Mouse (Mus musculus): ENCODE results near the gene Pigo. TPM values are rescaled to one million over a fixed set of nuclear protein-coding genes. Genes with fewer than 3 reads are reported as not detected.

Pigo gene
- 30.5 and 33.4 TPM in 2 replicates for total RNA-seq (2014; rRNA removed)
- 24.4 and 26.1 TPM in 2 replicates for polyA plus RNA-seq (2015; fragmentation: Nextera tagmentation; extraction: Ambion mirVana)

DNA sequence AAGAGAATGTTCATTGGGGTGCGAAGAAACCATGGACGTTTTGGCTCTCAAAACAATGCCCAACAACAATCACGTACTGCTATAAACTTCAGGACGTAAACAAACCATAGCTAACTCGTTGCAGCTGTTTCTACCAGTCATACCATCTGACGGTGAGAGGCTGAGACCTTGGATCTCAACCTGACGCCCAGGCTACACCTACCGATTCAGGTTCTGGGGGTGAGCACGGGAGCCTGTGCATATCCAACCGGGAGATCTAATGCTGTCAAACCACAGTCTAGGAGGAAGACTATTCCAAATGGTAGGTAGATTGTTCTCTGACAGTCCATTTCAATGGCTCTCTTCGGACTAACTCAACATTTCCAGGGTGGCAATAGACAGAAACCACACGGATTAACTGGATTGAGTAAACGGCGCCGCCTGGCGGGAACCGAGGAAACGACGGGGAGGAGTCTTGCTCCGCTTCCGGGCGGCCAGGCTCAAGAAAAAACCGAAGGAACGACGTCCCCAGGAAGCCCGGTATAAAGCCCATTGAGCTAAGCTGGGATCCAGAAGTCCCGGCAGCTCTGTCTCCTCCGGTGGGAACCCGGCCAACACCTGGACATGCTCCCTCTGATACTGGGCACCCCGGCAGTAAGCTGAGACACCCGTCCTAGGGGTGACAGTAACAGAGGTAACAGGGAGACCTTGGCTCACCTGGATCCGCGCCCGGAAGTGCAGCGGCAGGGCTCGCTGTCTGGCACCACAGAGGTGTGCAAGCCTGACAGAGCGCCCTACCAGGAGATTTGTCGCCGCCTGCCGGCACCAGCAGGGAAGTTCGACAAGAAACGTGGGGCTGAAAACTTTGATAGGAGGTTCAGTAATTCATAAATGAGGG is at the start of gene Pigo:
Gene Pigo, minus strand, starts transcription at position 736 of the 877 bp plus-strand sequence.
- ATAC-seq (ENCODE audit: low FRiP score) (peak; percentile 91), DNase-seq (ENCODE audit: low spot score) (peak; percentile 97)
- peak; percentile 86 for TF ChIP-seq CTCF (IDR thresholded peaks at IDR 0.05)
- Histone ChIP-seq H3K4me2 (ENCODE audit: low read depth, low read length, poor library complexity, severe bottlenecking) (peak within 1 kb of the TSS; percentile 69), H3K4me3 (ENCODE audit: low read depth, low read length) (peak within 1 kb of the TSS; percentile 56), H3K36me3 (ENCODE audit: insufficient read depth, low read length) (peaks cover 49% of the 10 kb centered on the region), H3K4me1 (ENCODE audit: insufficient read depth, low read length) (peaks cover 9% of the 10 kb centered on the region), H3K27me3 (ENCODE audit: insufficient read depth, low read length) (no peaks in the 10 kb centered on the region), H3K27ac (ENCODE audit: low read depth, low read length) (peak within 1 kb of the TSS; percentile 91), H3K9ac (replicated peaks; ENCODE audit: low read length, poor library complexity, severe bottlenecking) (peak within 1 kb of the TSS; percentile 57), H3K9me3 (ENCODE audit: low read length) (no peaks in the 10 kb centered on the region)
- WGBS, result 8% methylated on average over 42 of the region's 42 CpGs

DNA sequence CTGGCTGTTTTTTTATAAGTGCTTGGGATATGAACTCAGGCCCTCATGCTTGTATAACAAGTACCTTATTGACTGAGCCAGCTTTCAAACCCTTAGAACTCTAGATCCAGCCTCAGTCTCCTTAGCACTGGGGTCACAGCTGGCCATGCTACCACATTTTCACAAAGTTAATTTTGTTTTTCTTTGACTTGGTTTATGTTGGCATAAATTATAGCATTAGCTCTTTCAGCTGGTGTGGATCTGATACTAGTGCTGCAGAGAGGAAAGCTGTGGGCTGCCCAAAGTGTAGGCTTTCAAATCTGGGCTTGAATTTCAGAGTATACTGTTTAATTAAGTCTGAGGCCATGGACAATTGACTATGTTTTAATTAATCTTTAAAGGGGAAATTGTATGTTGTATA is 49.3 kb upstream of the Pigo start:
- H3K27ac ChIP-seq (ENCODE audit: low read depth, low read length), result no peak overlapping the region
- no peaks in the 10 kb centered on the region for H3K4me1 ChIP-seq (ENCODE audit: insufficient read depth, low read length)
- H3K27me3 ChIP-seq (ENCODE audit: insufficient read depth, low read length), result no peaks in the 10 kb centered on the region
- no peak for ATAC-seq (ENCODE audit: low FRiP score)
- H3K4me2 ChIP-seq (ENCODE audit: low read depth, low read length, poor library complexity, severe bottlenecking), result no peak overlapping the region
- no peaks in the 10 kb centered on the region for H3K9me3 ChIP-seq (ENCODE audit: low read length)
- DNase-seq (ENCODE audit: low spot score), result no peak
- TF ChIP-seq CTCF (IDR thresholded peaks at IDR 0.05), result no peak
- no peak overlapping the region for H3K9ac ChIP-seq (replicated peaks; ENCODE audit: low read length, poor library complexity, severe bottlenecking)
- H3K4me3 ChIP-seq (ENCODE audit: low read depth, low read length), result no peak overlapping the region
- H3K36me3 ChIP-seq (ENCODE audit: insufficient read depth, low read length), result no peaks in the 10 kb centered on the region

DNA sequence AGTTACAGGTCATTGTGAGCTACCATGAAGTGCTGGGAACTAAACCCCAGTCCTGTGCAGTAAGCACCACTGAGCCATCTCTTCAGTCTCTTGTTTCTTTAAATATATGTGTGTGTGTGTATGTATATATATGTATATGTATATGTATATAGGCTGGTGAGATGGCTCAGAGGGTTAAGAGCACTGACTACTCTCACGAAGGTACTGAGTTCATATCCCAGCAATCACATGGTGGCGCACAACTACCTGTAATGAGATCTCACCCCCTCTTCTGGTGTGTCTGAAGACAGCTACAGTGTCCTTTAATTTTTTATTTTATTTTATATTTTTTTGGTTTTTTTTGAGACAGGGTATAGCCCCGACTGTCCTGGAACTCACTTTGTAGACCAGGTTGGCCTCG is 39.9 kb upstream of the Pigo start:
- Histone ChIP-seq H3K27me3 (ENCODE audit: insufficient read depth, low read length) (no peaks in the 10 kb centered on the region), H3K27ac (ENCODE audit: low read depth, low read length) (no peak overlapping the region), H3K9ac (replicated peaks; ENCODE audit: low read length, poor library complexity, severe bottlenecking) (no peak overlapping the region), H3K36me3 (ENCODE audit: insufficient read depth, low read length) (no peaks in the 10 kb centered on the region), H3K4me2 (ENCODE audit: low read depth, low read length, poor library complexity, severe bottlenecking) (no peak overlapping the region), H3K4me3 (ENCODE audit: low read depth, low read length) (no peak overlapping the region), H3K9me3 (ENCODE audit: low read length) (no peaks in the 10 kb centered on the region), H3K4me1 (ENCODE audit: insufficient read depth, low read length) (no peaks in the 10 kb centered on the region)
- TF ChIP-seq CTCF (IDR thresholded peaks at IDR 0.05), result no peak
- ATAC-seq (ENCODE audit: low FRiP score) (no peak), DNase-seq (ENCODE audit: low spot score) (no peak)
- WGBS, result over 99% methylated on average over 4 of the region's 4 CpGs

DNA sequence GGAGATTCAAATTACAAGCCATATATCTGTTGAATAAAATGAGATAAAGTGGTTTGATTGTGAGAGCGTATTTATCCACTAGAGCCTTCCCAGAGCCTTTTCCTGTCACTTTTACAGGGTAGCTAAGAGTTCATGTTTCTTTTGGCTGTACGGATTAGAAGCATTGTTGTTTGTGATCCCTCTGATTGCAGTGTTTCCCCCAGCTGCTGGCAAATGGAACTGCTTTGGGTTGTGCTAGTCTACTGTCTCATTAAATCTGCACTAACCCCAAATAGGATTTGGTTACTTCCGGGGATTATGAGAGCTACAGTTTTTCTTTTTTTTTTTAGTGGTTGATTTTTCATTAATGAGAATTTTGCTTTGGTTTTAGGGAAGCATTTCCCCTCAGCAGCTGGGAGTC is 34.7 kb upstream of the Pigo start:
- Histone ChIP-seq H3K4me2 (ENCODE audit: low read depth, low read length, poor library complexity, severe bottlenecking) (peak overlapping the region; percentile 71), H3K27ac (ENCODE audit: low read depth, low read length) (no peak overlapping the region), H3K9ac (replicated peaks; ENCODE audit: low read length, poor library complexity, severe bottlenecking) (no peak overlapping the region), H3K27me3 (ENCODE audit: insufficient read depth, low read length) (no peaks in the 10 kb centered on the region), H3K36me3 (ENCODE audit: insufficient read depth, low read length) (no peaks in the 10 kb centered on the region), H3K4me3 (ENCODE audit: low read depth, low read length) (peak overlapping the region; percentile 76; the same call in 1 of the 2 replicates), H3K4me1 (ENCODE audit: insufficient read depth, low read length) (0 out of 2 replicates have a peak, but pooled peaks cover 2% of the 10 kb centered on the region), H3K9me3 (ENCODE audit: low read length) (no peaks in the 10 kb centered on the region)
- ATAC-seq (ENCODE audit: low FRiP score) (no peak), DNase-seq (ENCODE audit: low spot score) (no peak)
- peak; percentile 21 for TF ChIP-seq CTCF (IDR thresholded peaks at IDR 0.05)
- 27% methylated on average over 3 of the region's 3 CpGs for WGBS

DNA sequence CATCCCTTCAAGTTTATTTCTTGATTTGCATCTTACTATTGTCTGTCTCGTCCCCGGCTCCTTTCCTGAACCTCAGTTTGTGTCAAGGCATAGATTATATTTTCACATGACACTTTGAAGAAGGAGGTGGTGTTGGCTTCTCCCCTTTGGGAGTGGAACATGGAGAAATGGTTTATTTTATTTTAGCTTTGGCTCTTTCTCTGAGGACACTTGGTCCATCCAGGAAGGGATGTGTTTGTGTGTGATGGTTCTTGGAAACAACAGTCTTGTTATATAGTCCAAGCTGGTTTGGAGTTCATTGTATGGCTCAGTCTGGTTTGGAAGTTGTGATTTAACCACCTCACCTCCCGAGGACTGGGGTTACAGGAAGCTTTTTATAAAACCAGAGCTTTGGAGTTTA is 34.1 kb upstream of the Pigo start:
- H3K9ac ChIP-seq (replicated peaks; ENCODE audit: low read length, poor library complexity, severe bottlenecking), result peak overlapping the region; percentile 81; the same call in 1 of the 2 replicates
- H3K4me2 ChIP-seq (ENCODE audit: low read depth, low read length, poor library complexity, severe bottlenecking), result peak overlapping the region; percentile 71
- ATAC-seq (ENCODE audit: low FRiP score) (no peak), DNase-seq (ENCODE audit: low spot score) (no peak)
- no peak for TF ChIP-seq CTCF (IDR thresholded peaks at IDR 0.05)
- H3K27ac ChIP-seq (ENCODE audit: low read depth, low read length), result no peak overlapping the region
- peak overlapping the region; percentile 76 for H3K4me3 ChIP-seq (ENCODE audit: low read depth, low read length)
- no peaks in the 10 kb centered on the region for H3K9me3 ChIP-seq (ENCODE audit: low read length)
- 27% methylated on average over 3 of the region's 3 CpGs for WGBS
- H3K36me3 ChIP-seq (ENCODE audit: insufficient read depth, low read length), result no peaks in the 10 kb centered on the region
- H3K4me1 ChIP-seq (ENCODE audit: insufficient read depth, low read length), result 0 out of 2 replicates have a peak, but pooled peaks cover 2% of the 10 kb centered on the region
- no peaks in the 10 kb centered on the region for H3K27me3 ChIP-seq (ENCODE audit: insufficient read depth, low read length)
